Mouse (Mus musculus): ENCODE data around the gene Aebp2.

- TF ChIP-seq CTCF (IDR thresholded peaks at IDR 0.05; ENCODE audit: low read depth) (no peak), EP300 (optimal IDR thresholded peaks at IDR 0.05) (no peak)
Measured at GRCm38 (mm10) chr6:140697994-140698393, 75.5 kb downstream of the Aebp2 start.

All from stomach, postnatal 0 days (tissue).